Mouse (Mus musculus) ES-E14 (cell line): ENCODE results near the gene Brd1.
"Not testable (repeated sequence)": the region's sequence is repeated elsewhere in the genome, so short reads cannot be mapped to it uniquely, and the experiment has no call there.

ENCODE experiments used
- CHD2 ChIP-seq: IDR thresholded peaks from 2 replicates; pipeline ENCODE4 v1.6.1; 2014; ENCODE audit warnings: mild to moderate bottlenecking, low read depth, low read length, inconsistent platforms
- HCFC1 ChIP-seq: IDR thresholded peaks from 2 replicates; pipeline ENCODE4 v1.6.1; 2012; ENCODE audit warnings: low read length, inconsistent platforms, borderline replicate concordance; ENCODE audit not compliant: insufficient read depth
- MAFK ChIP-seq: IDR thresholded peaks from 2 replicates; pipeline ENCODE4 v1.6.1; 2014; ENCODE audit warnings: mild to moderate bottlenecking, low read depth, low read length, inconsistent platforms; ENCODE audit not compliant: insufficient read depth
- ZC3H11A ChIP-seq: IDR thresholded peaks from 2 replicates; pipeline ENCODE4 v1.6.1; 2012; ENCODE audit warnings: low read depth, mild to moderate bottlenecking, inconsistent platforms, low read length, borderline replicate concordance
- ZNF384 ChIP-seq: IDR thresholded peaks from 2 replicates; pipeline ENCODE4 v1.6.1; 2012; ENCODE audit warnings: low read depth, low read length, inconsistent platforms

DNA sequence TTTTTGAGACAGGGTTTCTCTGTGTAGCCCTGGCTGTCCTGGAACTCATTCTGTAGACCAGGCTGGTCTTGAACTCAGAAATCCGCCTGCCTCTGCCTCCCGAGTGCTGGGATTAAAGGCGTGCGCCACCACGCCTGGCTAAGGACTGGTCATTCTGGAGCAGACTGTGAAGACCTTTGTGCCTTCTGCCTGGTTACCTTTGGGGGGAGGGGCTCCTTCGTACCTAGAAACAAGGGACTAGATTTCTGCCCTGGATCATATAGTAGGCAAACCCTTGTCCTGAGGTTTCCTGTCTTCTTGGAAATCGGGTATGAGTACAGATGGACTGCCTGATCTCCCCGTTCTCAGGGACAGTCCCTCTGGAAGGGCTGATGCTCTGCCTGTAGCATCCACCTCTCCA lies 15.6 kb upstream of the Brd1 start:
- TF ChIP-seq CHD2, MAFK, ZC3H11A, ZNF384, HCFC1: not testable (repeated sequence)
